Mouse (Mus musculus) ES-E14 (cell line): ENCODE measurements at regions not wholly inside any gene's neighbourhood (a gene's known extent, or its start where the extent isn't known, plus 50 kb on each side); places are given as distances from the start of the nearest gene placed in this dataset.
"Not testable (repeated sequence)": the region's sequence is repeated elsewhere in the genome, so short reads cannot be mapped to it uniquely, and the experiment has no call there.

Experiments used
- DNase-seq: peaks from one replicate; pipeline ENCODE4 v3.0.0-alpha.2; 2013; ENCODE audit warnings: low read depth, low spot score
- H3K27ac ChIP-seq: 2 replicates; pipeline ENCODE4 v1.5.1; 2012; ENCODE audit warnings: low read depth, mild to moderate bottlenecking, low read length, moderate library complexity, mixed read lengths; ENCODE audit not compliant: poor library complexity, insufficient read depth, severe bottlenecking
- H3K36me3 ChIP-seq: 2 replicates; pipeline ENCODE4 v1.6.1; 2012; ENCODE audit warnings: mild to moderate bottlenecking, low read length, moderate library complexity, mixed read lengths; ENCODE audit not compliant: control insufficient read depth, poor library complexity, insufficient read depth, severe bottlenecking
- H3K4me1 ChIP-seq, 2 experiments: fragments of 150-350 bp in 1 of 2; sonication (generic) in 1 of 2; 2 replicates each; pipeline ENCODE4 v1.6.1; 2012; ENCODE audit warnings: low read length in 2 of 2, mild to moderate bottlenecking in 1 of 2, mixed read lengths in 1 of 2; ENCODE audit not compliant: control insufficient read depth in 2 of 2, insufficient read depth in 2 of 2, poor library complexity in 1 of 2
- H3K4me3 ChIP-seq, 2 experiments: fragments of 150-350 bp in 1 of 2; sonication (generic) in 1 of 2; 2 replicates each; pipeline ENCODE4 v1.5.1; 2012; ENCODE audit warnings: low read length in 2 of 2, low read depth in 1 of 2, mild to moderate bottlenecking in 1 of 2, mixed read lengths in 1 of 2; ENCODE audit not compliant: insufficient read depth in 1 of 2, poor library complexity in 1 of 2, severe bottlenecking in 1 of 2
- H3K9ac ChIP-seq: 2 replicates; pipeline ENCODE4 v1.6.1; 2012; ENCODE audit warnings: low read depth, mild to moderate bottlenecking, low read length, mixed read lengths; ENCODE audit not compliant: poor library complexity, insufficient read depth, severe bottlenecking
- H3K9me3 ChIP-seq: fragments of 150-350 bp; sonication (generic); 2 replicates; pipeline ENCODE4 v1.6.1; 2012; ENCODE audit warnings: low read depth, mild to moderate bottlenecking, low read length; ENCODE audit not compliant: control insufficient read depth, insufficient read depth
- CHD2 ChIP-seq: IDR thresholded peaks from 2 replicates; pipeline ENCODE4 v1.6.1; 2014; ENCODE audit warnings: mild to moderate bottlenecking, low read depth, low read length, inconsistent platforms
- HCFC1 ChIP-seq: IDR thresholded peaks from 2 replicates; pipeline ENCODE4 v1.6.1; 2012; ENCODE audit warnings: low read length, inconsistent platforms, borderline replicate concordance; ENCODE audit not compliant: insufficient read depth
- MAFK ChIP-seq: IDR thresholded peaks from 2 replicates; pipeline ENCODE4 v1.6.1; 2014; ENCODE audit warnings: mild to moderate bottlenecking, low read depth, low read length, inconsistent platforms; ENCODE audit not compliant: insufficient read depth
- ZC3H11A ChIP-seq: IDR thresholded peaks from 2 replicates; pipeline ENCODE4 v1.6.1; 2012; ENCODE audit warnings: low read depth, mild to moderate bottlenecking, inconsistent platforms, low read length, borderline replicate concordance
- ZNF384 ChIP-seq: IDR thresholded peaks from 2 replicates; pipeline ENCODE4 v1.6.1; 2012; ENCODE audit warnings: low read depth, low read length, inconsistent platforms
- in situ Hi-C, 2 experiments: fragments of 600-800 bp; cut with MboI; formaldehyde crosslinking; loops; one replicate each; pipeline ENCODE4 v1.15.1; 2025; ENCODE audit warnings: low sequenced_read_pairs in 2 of 2, inconsistent platforms in 1 of 2; ENCODE audit not compliant: unreplicated experiment in 2 of 2

- H3K36me3 ChIP-seq, H3K4me3 ChIP-seq, DNase-seq, H3K9me3 ChIP-seq, H3K27ac ChIP-seq, H3K4me1 ChIP-seq, H3K9ac ChIP-seq, in situ Hi-C loops: not testable (repeated sequence)
These were observed 52.3 kb upstream of the Cttnbp2 start for GRCm38 (mm10) chr6:18566934-18567333.

GRCm38 (mm10) chr6:18569221-18569620 lies 54.6 kb upstream of the Cttnbp2 start:
- H3K4me1 ChIP-seq = no peaks in the 10 kb centered on the region
- H3K4me3 ChIP-seq = no peak overlapping the region
- in situ Hi-C loops = no loop called here
- TF ChIP-seq CHD2 (no peak), HCFC1 (no peak), ZC3H11A (no peak), MAFK (no peak), ZNF384 (no peak)
- no peak for DNase-seq
- no peak overlapping the region for H3K9ac ChIP-seq
- no peak overlapping the region for H3K27ac ChIP-seq
- no peaks in the 10 kb centered on the region for H3K9me3 ChIP-seq
- no peaks in the 10 kb centered on the region for H3K36me3 ChIP-seq

- TF ChIP-seq CHD2 (no peak), ZNF384 (no peak), ZC3H11A (no peak), MAFK (no peak), HCFC1 (no peak)
- no peak for DNase-seq
- no peaks in the 10 kb centered on the region for H3K36me3 ChIP-seq
- no peak overlapping the region for H3K4me3 ChIP-seq
- H3K9me3 ChIP-seq = no peaks in the 10 kb centered on the region
- H3K4me1 ChIP-seq = no peaks in the 10 kb centered on the region
- H3K9ac ChIP-seq = no peak overlapping the region
- no peak overlapping the region for H3K27ac ChIP-seq
- in situ Hi-C loops = no loop called here
These were observed 63.9 kb upstream of the Cttnbp2 start for GRCm38 (mm10) chr6:18578501-18578900.

GRCm38 (mm10) chr6:18589436-18589835 lies 74.8 kb upstream of the Cttnbp2 start:
- in situ Hi-C loops = no loop called here
- Histone ChIP-seq H3K36me3 (no peaks in the 10 kb centered on the region), H3K9me3 (no peaks in the 10 kb centered on the region), H3K9ac (no peak overlapping the region), H3K4me3 (no peak overlapping the region), H3K27ac (no peak overlapping the region), H3K4me1 (no peaks in the 10 kb centered on the region)
- DNase-seq = no peak
- no peak for TF ChIP-seq MAFK
- no peak for TF ChIP-seq ZC3H11A
- TF ChIP-seq CHD2 = no peak
- TF ChIP-seq ZNF384 = no peak
- no peak for TF ChIP-seq HCFC1

GRCm38 (mm10) chr6:18596680-18597079 lies 82.0 kb upstream of the Cttnbp2 start:
- DNase-seq = no peak
- Histone ChIP-seq H3K4me1 (no peaks in the 10 kb centered on the region), H3K9ac (no peak overlapping the region), H3K9me3 (no peaks in the 10 kb centered on the region), H3K4me3 (no peak overlapping the region), H3K27ac (no peak overlapping the region), H3K36me3 (no peaks in the 10 kb centered on the region)
- TF ChIP-seq HCFC1 (no peak), ZC3H11A (no peak), ZNF384 (no peak), CHD2 (no peak), MAFK (no peak)
- in situ Hi-C loops = no loop called here
